Mouse (Mus musculus): ENCODE measurements around the gene Serinc4. TPM values are rescaled to one million over a fixed set of nuclear protein-coding genes. Genes with fewer than 3 reads are reported as not detected.
A peak's percentile ranks its signal among the peaks of the same experiment; 100 is the strongest.
"Not testable (repeated sequence)": the region's sequence is repeated elsewhere in the genome, so short reads cannot be mapped to it uniquely, and the experiment has no call there.

The Serinc4 gene
- polyA plus RNA-seq (2012; rRNA removed) (1.1 and 1.4 TPM in 2 replicates), polyA plus RNA-seq (2014; fragmentation: Nextera tagmentation; extraction: Ambion mirVana) (0.18 and 0.70 TPM in 2 replicates)

DNA sequence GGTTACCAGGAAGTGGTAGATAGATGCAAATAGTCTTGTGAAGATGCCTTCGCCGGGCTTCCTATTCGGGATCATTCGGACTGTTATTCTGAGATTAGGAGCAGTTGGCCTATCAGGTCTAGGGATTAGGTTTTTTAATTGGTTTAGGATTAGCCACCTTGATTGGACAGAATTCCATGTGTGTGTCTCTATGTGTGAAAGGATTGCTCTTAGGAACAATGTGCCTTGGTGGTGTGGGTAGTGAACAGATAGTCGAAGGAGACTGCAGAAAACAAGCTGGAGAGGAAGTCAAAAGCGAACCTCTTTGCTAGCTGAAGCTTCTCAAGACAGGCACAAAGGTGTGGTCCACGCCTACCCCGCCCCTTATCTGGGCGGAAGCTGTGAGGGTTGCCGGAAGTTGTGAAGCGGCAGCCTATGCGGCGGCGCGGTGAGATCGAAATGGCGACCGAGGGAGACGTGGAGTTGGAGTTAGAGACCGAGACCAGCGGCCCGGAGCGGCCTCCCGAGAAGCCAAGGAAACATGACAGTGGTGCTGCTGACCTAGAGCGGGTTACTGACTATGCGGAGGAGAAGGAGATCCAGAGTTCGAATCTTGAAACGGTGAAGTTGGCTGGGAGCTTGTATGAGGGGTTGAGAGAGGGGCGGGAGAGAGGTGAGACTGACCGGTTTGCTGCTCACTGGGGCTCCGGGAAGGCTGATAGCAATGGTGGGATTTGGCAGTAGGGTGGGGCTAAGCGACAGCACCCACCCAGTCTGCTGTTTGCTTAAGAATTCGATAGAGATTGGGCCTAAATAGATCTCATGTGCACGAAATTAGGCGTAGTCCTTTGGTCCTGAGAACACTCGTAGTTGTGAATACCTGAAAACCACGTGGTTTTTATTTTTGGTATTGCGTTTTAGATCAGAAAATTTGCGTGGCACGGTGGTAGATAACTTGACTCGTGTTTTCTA lies at the start of gene Serinc4:
Gene Serinc4, minus strand, starts transcription at position 90 of the 951 bp plus-strand sequence.
- peak within 1 kb of the TSS; percentile 67 for H3K27ac ChIP-seq (replicated peaks; ENCODE audit: low read depth, low read length)
- DNase-seq (ENCODE audit: low spot score) = peak; percentile 85
- ATAC-seq (ENCODE audit: low FRiP score, low read depth) = peak; percentile 91
- H3K9ac ChIP-seq (ENCODE audit: low read depth, low read length, severe bottlenecking) = peak within 1 kb of the TSS; percentile 76
- H3K36me3 ChIP-seq (ENCODE audit: control insufficient read depth, insufficient read depth, low read length) = peaks cover 44% of the 10 kb centered on the region
- TF ChIP-seq POLR2A (IDR thresholded peaks at IDR 0.05; ENCODE audit: borderline replicate concordance, extremely low read depth, insufficient read depth, insufficient read length) = 0 out of 2 replicates have a peak, but pooled peaks have one; percentile 36
- H3K4me3 ChIP-seq (replicated peaks; ENCODE audit: low read length) = peak within 1 kb of the TSS; percentile 68
- WGBS = 4% methylated on average over 41 of the region's 41 CpGs
- H3K9me3 ChIP-seq (ENCODE audit: control insufficient read depth, low read length) = no peaks in the 10 kb centered on the region
- H3K27me3 ChIP-seq (ENCODE audit: control insufficient read depth, insufficient read depth, low read length) = no peaks in the 10 kb centered on the region
- H3K4me2 ChIP-seq (replicated peaks; ENCODE audit: low read depth, low read length, severe bottlenecking) = peak within 1 kb of the TSS; percentile 56
- peaks cover 3% of the 10 kb centered on the region; the same call in 1 of the 2 replicates for H3K4me1 ChIP-seq (ENCODE audit: control insufficient read depth, insufficient read depth, low read length)

DNA sequence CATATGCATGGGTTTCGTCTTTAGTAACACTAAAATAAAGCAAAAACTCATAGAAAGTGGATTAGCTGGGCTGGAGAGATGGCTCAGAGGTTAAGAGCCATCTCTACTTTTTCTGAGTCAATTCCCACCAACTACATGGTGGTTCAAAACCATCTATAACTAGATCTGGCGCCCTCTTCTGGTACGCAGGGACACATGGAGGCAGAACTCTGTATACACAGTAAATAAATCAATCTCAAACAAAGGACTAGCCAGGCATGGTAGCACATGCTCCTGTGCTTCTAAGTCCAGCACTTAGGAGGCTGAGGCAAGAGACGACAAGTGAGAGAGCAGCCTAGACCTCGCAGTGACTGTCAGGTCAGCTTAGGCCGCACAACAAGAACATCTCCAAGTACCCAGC lies 45.0 kb upstream of the Serinc4 start:
- DNase-seq (ENCODE audit: low spot score); H3K27me3 ChIP-seq (ENCODE audit: control insufficient read depth, insufficient read depth, low read length); H3K4me2 ChIP-seq (replicated peaks; ENCODE audit: low read depth, low read length, severe bottlenecking); H3K9me3 ChIP-seq (ENCODE audit: control insufficient read depth, low read length); ATAC-seq (ENCODE audit: low FRiP score, low read depth); H3K36me3 ChIP-seq (ENCODE audit: control insufficient read depth, insufficient read depth, low read length); H3K4me3 ChIP-seq (replicated peaks; ENCODE audit: low read length); H3K4me1 ChIP-seq (ENCODE audit: control insufficient read depth, insufficient read depth, low read length); H3K27ac ChIP-seq (replicated peaks; ENCODE audit: low read depth, low read length); H3K9ac ChIP-seq (ENCODE audit: low read depth, low read length, severe bottlenecking): not testable (repeated sequence)
- 67% methylated on average over 1 of the region's 6 CpGs for WGBS

DNA sequence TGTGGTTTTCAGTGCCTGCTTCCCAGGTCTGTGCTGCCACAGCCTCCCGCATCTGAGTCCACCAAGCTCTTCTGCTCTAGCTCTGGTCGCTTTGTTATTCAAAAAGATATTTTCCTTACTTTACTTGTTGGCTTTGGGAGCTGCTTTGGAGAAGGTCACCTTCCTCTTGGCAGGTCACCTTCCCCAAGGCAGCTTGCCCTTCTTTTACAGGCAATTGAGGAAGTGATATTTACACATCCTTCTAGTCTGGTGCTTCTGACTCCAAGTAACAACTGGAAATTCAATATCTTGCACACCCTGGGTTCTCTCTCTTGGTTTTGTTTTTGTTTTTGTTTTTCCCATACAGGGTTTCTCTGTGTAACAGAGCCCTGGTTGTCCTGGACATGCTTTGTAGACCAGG lies 27.8 kb upstream of the Serinc4 start:
- H3K27me3 ChIP-seq (ENCODE audit: control insufficient read depth, insufficient read depth, low read length); H3K4me3 ChIP-seq (replicated peaks; ENCODE audit: low read length); H3K27ac ChIP-seq (replicated peaks; ENCODE audit: low read depth, low read length); H3K4me1 ChIP-seq (ENCODE audit: control insufficient read depth, insufficient read depth, low read length); ATAC-seq (ENCODE audit: low FRiP score, low read depth); H3K4me2 ChIP-seq (replicated peaks; ENCODE audit: low read depth, low read length, severe bottlenecking); H3K9ac ChIP-seq (ENCODE audit: low read depth, low read length, severe bottlenecking); H3K9me3 ChIP-seq (ENCODE audit: control insufficient read depth, low read length); DNase-seq (ENCODE audit: low spot score); H3K36me3 ChIP-seq (ENCODE audit: control insufficient read depth, insufficient read depth, low read length): not testable (repeated sequence)
- 80% methylated on average over 1 of the region's 2 CpGs for WGBS

DNA sequence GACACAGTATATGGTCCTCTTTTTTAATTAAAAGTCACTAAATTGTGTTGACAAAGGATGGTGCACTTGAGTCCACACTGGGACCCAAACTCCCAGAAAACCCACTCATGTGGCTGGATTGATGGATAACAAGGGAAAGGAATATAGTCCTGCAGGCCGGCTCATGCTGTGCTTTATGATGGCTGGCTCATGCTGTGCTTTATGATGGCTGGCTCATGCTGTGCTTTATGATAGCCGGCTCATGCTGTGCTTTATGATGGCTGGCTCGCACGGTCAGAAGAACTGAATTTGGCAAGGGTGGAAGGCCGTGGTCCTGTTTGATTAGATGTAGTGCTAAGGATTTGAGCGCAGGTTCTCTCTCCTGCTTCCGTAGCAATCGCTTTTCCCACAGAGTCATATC lies 27.0 kb upstream of the Serinc4 start:
- no peak for TF ChIP-seq POLR2A (IDR thresholded peaks at IDR 0.05; ENCODE audit: borderline replicate concordance, extremely low read depth, insufficient read depth, insufficient read length)
- Histone ChIP-seq H3K27me3 (ENCODE audit: control insufficient read depth, insufficient read depth, low read length) (no peaks in the 10 kb centered on the region), H3K9me3 (ENCODE audit: control insufficient read depth, low read length) (no peaks in the 10 kb centered on the region), H3K27ac (replicated peaks; ENCODE audit: low read depth, low read length) (no peak overlapping the region), H3K36me3 (ENCODE audit: control insufficient read depth, insufficient read depth, low read length) (no peaks in the 10 kb centered on the region), H3K4me2 (replicated peaks; ENCODE audit: low read depth, low read length, severe bottlenecking) (no peak overlapping the region), H3K4me3 (replicated peaks; ENCODE audit: low read length) (no peak overlapping the region), H3K4me1 (ENCODE audit: control insufficient read depth, insufficient read depth, low read length) (0 out of 2 replicates have a peak, but pooled peaks cover 4% of the 10 kb centered on the region), H3K9ac (ENCODE audit: low read depth, low read length, severe bottlenecking) (no peak overlapping the region)
- DNase-seq (ENCODE audit: low spot score) (no peak), ATAC-seq (ENCODE audit: low FRiP score, low read depth) (no peak)
- WGBS = 37% methylated on average over 8 of the region's 8 CpGs

DNA sequence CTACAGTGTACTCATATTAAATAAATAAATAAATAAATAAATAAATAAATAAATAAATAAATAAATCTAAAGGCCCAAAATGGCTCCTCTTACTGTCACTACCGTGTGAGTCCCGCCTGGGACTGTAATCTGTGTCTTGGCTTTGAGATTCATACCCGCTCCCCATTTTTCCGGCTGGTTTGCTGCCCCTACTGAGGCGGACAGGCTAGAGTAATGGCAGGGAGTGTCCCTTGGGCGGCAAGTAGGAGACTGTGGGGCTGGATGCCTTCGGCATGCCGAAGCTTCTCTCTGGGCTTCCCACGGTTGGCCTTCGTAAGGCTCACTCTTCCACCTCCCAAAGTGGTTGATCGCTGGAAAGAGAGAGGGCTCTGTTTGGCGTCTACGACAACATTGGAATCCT lies 24.3 kb upstream of the Serinc4 start:
- H3K36me3 ChIP-seq (ENCODE audit: control insufficient read depth, insufficient read depth, low read length); H3K27me3 ChIP-seq (ENCODE audit: control insufficient read depth, insufficient read depth, low read length); DNase-seq (ENCODE audit: low spot score); ATAC-seq (ENCODE audit: low FRiP score, low read depth); H3K4me3 ChIP-seq (replicated peaks; ENCODE audit: low read length); H3K9ac ChIP-seq (ENCODE audit: low read depth, low read length, severe bottlenecking); H3K9me3 ChIP-seq (ENCODE audit: control insufficient read depth, low read length); H3K4me2 ChIP-seq (replicated peaks; ENCODE audit: low read depth, low read length, severe bottlenecking); H3K27ac ChIP-seq (replicated peaks; ENCODE audit: low read depth, low read length); H3K4me1 ChIP-seq (ENCODE audit: control insufficient read depth, insufficient read depth, low read length): not testable (repeated sequence)
- WGBS = 80% methylated on average over 13 of the region's 13 CpGs
